Mouse (Mus musculus) embryo, embryonic 9.5 days (tissue): ENCODE measurements around the gene Dctn1.

ENCODE experiments used
- DNase-seq: peaks from one replicate; pipeline ENCODE4 v3.0.0-alpha.2; 2017; ENCODE audit errors: extremely low spot score

Dctn1 gene

DNA sequence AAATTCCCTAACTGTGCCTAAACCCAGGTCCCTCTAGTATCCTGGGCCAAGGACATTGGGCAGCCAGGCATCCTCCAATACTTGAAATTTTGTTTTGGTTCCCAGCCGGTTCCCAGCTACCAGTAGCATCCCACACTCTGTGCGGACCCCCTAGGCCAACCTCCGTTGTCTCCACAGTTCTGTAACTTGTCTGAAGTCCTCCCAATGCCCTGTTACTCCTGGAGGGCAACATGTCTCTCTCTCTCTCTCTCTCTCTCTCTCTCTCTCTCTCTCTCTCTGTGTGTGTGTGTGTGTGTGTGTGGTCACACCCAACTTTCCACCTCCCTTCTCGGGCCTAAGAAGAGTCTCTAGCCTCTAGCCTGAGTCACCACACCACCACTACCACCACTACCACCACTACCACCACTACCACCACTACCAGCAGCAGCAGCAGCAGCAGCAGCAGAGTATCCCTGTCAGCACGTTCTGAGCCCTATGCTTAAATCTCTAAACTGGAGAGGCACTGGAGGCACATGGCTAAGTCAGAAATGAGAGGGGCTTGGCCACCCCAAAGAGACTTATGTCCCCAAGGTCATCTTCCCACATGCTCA is 29.3 kb upstream of the Dctn1 start:
- DNase-seq = no peak

DNA sequence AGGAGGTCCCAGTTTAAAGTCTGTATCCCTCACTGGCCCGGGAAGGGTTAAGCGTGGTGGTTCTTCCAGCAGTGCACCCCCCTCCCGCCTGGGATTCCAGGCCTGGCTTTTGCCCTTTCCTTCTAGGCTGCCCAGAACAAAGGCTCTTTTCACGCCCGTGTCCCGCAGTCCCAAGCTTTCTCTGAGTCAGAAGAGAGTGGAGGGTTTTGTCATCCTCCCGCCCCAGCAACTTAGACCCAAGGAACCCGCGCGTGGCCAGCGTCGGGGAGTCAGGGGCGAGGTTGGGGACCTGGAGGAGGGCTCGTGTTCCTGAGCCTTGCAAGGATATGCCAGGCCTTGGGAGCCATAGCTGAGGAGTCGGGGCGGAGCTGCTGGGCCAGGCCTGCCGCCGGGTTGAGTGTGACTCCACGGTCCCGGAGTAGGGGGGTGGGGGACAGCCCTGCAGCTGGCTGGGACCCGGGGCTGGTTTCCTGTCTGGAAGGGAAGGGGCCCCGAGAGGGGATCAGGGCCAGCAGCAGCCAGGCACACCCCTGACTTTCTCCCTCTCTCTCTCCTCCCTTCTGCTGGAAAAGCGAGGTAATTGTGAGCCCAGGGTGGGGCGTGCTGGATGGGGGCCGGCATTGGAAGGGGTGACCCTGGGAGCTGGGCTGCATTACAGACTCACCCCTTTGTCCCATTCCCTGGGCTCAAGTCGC is 28.7 kb upstream of the Dctn1 start:
- peak; percentile 89 for DNase-seq

DNA sequence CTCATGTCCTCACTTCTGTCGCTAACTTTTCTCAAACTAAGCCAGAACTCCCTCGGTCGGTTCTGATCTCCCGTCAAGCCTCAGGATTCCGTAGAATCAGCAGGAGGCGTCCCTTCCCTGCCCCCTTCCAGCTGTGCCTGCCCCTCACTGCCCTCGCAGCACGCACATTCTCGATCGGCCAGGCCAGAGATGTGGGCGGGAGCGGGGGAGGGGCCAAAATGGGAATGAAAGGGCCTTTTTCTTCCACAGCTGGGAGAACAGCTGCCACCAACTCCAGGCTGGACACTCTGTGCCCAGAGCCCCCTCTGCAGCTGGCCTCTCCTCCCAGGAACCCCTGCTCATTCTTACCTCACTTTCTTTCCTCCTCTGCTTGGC is 28.2 kb upstream of the Dctn1 start:
- peak; percentile 96 for DNase-seq

DNA sequence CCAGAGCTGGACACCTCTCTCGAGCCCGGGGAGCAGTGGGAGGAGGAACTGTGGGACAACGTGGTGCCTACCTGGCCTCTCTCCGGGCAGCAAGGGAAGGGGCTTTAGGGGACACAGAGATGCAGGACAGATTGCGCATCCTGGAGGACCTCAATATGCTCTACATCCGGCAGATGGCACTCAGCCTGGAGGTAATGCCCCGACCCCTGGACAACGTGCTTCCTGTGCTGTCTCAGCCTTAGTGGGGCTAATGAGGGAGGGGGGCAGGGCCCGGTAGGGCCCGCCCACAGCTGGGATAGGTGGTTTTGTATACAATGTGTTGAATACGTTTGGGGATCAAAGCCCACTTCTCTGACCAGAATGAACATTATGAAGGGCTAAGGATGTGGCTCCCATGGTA is 27.7 kb upstream of the Dctn1 start:
- DNase-seq = peak; percentile 78

DNA sequence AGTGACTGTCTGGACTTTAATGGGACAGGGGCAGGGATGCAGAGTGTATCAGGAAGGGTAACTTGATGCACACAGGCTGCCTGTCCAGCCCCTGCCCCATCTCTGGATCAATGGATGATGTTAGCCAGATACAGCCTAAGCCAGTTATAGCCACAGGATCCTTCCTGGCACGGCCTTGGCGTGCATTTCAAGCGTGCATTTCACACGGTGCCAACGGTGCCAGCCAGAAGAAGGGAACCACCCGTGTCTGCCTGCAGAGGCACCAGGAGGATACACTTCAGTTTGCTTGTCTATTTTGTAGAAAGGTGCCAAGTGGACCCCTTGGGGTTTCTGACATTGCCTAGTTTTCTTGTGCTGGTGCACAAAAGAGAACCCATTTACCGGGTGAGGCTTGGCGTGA is 25.7 kb upstream of the Dctn1 start:
- no peak for DNase-seq

DNA sequence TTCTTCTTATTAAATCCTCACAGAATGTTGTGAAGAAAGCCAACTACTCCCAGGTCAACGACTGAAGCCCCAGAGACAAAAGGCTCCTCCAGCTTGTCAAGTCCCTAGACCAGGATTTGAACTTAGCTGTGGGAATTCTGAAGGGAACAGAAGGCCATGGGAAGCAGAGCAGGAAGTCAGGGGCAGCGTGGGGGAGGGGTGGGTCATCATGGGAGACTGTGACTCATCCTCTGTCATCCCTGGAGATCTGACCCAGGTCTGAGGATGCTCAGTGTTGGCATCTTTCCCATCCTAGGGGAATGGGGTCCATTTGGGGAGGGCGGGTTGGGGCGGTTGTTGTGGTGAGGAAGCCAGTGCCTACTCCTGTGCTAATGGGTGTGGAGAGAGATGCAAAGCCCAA is 24.1 kb upstream of the Dctn1 start:
- DNase-seq = no peak

DNA sequence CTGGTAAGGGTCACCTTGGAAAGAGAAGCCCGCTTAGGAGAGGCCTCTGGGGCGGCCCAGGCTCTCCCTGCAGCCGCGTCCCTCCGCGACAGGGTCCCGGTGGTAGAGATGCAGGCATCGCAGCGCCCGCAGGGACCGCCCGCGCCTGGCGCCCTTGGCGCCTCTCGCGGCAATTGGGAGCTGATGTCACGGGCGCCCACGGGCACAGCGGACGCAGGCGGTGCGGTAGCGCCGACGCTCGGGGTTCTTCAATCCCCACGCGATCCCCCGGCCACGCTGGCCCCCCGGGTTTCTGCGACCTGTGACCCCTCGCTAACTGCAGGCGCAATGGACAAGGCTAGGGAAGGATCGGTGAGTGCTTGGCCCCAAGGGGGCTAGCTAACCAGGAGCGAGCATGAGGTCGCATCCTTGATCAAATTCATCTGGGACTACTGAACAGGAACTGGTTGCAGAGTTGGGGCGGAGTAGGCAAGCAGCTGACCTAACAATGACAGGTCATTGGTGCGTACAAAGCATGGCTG is 23.4 kb upstream of the Dctn1 start:
- DNase-seq = peak; percentile 41

DNA sequence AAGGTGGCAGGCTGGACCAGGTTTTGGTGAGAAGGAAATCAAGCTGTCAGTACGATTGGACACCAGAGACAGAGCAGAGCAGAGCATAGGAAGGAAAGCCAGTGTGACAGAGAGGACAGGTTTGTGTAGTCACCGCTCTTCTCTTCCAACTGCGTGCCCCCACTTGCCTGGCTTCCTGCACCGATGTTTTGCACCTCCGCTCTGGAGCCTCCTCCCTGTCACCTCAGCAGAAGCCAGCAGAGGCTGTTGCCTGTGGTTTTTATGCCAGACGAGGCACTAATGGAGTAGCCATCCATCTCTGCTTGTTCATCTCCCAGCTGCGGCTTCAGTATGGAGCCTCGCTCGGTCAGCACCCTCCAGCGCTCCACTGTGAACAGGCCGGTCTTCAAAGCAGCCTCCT is 22.8 kb upstream of the Dctn1 start:
- DNase-seq = no peak

DNA sequence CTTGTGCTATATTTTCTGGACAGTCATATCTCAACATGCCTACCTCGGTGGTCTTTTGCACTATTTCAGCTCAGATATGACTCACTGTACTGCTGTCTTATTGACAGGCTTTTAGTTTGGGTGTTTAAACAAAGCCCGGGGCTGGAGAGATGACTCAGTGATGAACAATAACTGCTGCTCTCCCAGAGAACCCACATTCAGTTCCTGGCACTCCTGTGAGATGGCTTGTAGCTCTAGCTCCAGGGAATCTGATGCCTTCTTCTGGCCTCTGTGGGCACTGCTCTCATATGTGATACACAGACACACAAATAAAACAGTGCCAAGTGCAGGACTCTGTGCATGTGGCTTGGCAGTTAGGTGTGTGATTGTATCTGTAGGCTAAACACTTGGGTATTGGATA is 20.5 kb upstream of the Dctn1 start:
- DNase-seq = no peak

DNA sequence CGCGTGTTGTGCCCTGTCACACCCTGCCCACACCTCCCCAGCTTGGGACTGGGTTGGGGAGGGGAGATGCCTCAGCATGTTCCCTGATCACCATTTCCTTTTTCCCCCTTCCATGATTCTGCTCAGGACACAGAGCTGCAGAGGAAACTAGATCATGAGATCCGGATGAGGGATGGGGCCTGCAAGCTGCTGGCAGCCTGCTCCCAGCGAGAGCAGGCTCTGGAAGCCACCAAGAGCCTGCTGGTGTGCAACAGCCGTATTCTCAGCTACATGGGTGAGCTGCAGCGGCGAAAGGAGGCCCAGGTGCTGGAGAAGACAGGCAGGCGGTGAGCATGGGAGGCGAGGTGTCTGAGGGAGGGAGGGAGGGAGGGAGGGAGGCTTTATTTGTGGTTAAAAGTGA is 19.9 kb upstream of the Dctn1 start:
- DNase-seq = no peak

DNA sequence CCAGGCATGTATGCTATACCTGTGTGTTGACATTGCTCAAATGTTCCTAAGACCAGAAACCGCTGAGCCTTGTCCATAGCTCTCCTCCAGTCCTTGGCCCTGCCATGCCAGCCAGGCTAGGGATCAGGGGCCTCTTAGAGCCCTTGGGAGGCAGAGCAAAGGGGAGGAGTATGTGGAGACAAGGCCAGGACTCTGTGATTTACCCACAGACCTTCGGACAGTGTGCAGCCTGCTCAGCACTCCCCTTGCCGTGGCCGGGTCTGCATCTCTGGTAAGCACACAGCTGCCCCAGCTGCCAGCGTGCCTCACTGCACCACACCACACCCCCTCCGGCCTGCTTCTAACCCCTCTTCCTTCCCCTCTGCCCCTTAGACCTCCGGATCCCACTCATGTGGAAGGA is 18.4 kb upstream of the Dctn1 start:
- no peak for DNase-seq

DNA sequence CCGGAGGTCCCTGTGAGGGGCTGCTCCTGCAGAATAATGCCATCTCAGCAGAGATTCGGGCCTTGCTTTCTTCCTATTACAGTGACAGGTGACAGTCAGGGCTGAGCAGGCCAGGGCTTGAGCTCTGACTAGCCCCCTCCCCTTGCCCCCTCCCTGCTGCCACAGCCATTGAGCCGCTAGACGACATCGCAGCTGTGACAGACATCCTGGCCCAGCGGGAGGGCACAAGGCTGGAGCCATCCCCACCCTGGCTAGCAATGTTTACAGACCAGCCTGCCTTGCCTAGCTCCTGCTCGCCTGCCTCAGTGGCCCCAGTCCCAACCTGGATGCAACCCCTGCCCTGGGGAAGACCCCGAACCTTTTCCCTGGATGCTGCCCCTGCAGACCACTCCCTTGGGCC is 14.0 kb upstream of the Dctn1 start:
- no peak for DNase-seq

DNA sequence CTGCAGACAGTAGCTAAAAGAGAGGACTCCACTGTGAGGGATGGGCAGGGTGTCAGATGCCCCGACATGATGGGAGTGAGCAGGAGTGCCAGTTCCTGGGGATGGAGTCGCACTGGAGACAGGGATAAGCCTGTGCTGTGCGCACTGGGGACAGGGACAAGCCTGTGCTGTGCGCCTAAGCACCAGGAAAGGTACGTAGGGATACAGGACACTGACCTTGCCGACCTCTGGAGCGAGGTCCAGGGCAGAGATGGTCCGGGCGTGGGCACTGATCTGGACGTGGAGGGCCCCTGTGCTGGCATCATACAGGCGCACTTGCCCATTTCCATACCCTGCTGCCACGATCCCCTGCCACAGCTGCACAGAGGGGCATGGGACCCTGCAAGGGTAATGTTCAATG is 12.7 kb upstream of the Dctn1 start:
- no peak for DNase-seq

DNA sequence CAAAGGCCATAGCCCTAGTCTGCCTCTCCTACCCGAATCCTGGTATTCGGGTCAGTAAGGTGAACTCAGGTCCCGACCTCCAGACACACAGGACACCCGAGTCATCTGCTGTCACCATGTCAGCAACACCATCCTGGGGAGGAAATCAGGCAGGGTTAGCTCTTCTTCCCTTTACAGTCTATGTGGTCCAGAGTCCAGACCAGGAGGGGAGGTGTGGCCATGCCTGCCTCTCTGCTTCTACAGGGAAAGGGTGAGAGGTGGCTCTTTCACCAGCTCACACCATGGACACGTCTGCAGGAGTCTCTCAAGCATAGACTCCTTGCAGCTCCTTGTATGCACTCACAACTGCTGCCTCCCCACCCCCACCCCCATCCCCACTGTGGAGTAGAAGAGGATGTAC is 12.2 kb upstream of the Dctn1 start:
- no peak for DNase-seq

DNA sequence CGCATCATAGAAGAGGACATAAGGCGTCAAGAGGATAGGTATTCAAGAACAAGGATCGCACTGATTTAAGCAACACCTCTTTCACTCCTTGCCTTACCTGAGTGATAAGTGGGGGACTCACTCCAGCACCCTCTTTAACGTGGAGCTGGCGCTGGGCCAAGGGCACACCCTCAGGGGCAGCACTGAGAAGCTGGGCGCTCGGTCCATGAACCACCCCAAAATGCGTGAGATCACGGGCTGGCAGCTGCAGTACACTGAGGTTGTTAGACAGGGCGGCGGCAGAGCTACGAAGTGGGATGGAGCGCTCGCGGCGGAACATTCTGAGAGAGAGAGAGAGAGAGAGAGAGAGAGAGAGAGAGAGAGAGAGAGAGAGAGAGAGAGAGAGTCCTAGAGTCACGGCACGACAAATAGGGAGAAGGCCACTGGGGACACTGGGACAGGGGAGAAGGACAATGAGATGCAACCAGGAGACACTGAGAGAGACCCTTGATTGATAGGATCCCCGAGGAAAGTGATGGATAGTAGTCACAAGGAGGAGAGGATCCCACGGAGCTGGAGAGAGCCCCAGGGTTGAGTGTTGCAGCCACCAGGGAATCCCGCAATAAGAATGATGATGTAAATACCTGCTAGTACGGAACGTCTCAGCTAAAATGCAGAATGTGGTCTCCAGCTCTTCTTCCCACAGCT is 10.0 kb upstream of the Dctn1 start:
- no peak for DNase-seq

DNA sequence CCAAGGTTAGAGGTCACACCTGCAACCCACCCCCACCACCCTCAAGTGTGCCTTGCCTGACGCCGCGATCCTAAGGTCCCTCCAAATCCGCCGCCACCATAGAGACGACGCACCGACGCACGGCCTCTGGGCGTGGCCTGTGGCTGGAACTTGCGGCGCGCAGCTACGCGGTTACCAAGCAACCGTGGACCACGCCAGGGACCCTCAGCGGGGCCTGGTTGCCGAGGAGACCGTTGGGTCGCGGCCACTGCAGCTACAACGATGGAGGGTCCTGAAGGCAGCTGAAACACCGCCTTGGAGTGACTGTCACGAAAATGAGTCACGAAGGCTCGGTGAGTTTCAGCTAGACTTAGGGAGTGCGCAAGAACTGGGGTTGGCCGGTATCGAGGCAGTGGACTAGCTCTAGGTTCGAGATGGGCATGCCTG is 9.4 kb upstream of the Dctn1 start, which contains the start of the genes Wdr54 and 1700003E16Rik:
Gene Wdr54 (minus strand): TSS at position 139 of the 426 bp plus-strand sequence.
Gene 1700003E16Rik (plus strand): TSS at position 146 of the 426 bp plus-strand sequence.
- DNase-seq = peak; percentile 84

DNA sequence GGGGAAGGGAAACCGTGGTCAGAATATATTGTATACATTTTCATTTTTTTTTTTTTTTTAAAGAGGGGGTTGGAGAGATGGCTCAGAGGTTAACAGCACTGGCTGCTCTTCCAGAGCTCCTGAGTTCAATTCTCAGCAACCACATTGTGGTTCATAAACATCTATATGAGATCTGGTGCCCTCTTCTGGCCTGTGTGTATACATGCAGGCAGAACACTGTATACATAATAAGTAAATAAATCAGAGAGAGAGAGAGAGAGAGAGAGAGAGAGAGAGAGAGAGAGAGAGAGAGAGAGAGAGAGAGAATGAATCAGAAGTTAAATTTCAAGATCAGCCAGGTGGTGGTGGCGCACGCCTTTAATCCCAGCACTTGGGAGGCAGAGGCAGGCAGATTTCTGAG is 6.3 kb upstream of the Dctn1 start:
- peak; percentile 39 for DNase-seq

DNA sequence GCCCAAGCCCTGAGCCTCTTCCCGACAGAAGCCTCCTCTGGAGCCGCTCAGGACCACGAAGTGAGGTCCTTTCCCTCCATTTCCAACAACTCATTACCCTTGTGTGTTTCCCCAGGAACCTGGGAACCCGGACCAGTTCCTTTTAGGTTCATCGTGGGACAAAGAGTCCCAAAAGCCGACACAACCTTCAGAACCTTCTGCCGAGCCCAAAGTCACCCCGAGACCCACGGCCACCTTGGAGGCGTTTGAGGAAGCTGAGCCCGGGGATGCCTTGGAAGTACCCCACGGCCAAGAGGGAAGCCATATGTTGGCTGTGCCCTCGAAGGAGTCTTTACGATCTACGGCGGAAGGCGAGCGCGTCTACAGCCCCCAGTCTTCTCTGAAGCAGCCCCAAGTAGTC is 4.3 kb upstream of the Dctn1 start:
- peak; percentile 18 for DNase-seq

DNA sequence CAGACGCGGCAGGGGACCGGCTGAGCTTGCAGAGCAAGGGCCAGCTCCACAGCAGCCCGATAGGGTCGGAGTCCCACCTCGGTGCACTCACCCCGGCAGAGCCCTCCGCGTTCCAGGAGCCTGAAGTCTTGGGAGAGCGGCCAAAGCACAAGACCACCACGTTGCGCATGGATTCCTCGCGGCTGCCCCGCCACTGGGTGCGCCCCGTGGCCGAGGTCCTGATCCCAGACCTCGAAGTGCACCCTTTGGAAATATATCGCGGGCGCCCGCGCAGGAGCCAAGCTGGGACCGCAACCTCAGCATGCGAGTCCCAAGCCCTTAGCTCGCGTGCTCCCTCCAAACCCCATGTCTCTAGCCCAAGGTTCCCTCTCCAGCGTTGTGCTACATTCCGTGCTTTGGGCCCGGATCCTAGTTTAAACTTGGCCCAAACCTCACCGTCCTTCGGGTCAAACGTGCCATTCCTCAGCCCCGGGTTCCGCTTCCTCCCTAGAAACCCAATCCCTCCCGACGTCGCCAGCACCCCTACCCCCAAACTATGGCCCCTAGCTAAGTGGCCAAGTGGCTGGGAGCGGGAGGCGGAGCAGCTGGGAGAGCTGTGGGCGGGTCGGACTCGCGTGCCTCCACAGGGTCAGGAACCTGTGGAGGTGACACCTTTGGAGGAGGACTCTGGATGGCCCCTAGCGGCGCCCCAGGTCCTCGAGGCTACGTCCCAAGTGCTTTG is 3.6 kb upstream of the Dctn1 start:
- peak; percentile 41 for DNase-seq

DNA sequence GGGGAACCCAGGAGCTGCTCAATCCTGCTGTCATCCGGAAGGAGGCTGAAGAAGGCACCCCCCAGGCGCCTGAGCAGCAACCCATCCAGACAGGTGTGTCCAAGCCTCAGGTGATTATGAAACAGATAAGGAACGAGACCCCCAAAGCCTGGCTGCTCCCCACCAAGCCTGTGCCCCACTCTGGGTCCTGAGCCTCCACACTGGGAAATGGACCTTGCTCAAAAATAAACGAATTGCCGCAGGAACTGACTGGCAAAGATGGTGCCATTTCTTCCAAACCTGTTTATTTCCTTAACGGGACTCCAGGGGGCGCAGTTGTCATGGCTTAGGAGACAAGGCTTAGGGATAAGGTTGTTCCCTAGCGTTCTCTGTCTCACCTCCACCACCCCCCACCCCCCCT is 3.0 kb upstream of the Dctn1 start:
- DNase-seq = peak; percentile 71

DNA sequence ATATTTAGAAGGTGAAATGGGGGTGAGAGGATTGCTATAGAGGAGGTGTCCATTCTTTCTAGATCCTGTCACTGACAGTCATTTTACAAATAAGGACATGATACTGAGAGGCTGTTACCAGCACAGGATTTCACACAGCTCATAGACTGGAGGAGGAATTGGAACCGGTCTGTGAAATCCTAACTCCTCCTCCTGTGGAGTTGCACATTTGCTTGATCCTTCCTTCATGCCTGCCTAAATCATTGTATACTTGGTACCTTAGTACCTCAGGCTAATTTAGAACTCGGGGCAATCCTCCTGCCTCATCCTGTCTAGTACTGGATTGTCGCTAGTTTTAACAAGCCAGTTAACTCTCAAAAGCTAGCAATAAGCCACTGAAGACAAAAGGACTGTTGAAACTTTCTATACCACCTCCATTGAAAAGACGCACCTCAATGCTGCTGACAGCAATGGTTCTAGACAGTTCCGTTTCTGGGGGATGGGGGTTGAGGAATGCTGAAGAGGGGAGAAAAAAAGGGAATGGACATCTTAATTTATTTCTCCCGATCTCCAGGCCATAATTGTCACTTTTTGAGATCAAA is 604 bp upstream of the Dctn1 start:
- DNase-seq = no peak

DNA sequence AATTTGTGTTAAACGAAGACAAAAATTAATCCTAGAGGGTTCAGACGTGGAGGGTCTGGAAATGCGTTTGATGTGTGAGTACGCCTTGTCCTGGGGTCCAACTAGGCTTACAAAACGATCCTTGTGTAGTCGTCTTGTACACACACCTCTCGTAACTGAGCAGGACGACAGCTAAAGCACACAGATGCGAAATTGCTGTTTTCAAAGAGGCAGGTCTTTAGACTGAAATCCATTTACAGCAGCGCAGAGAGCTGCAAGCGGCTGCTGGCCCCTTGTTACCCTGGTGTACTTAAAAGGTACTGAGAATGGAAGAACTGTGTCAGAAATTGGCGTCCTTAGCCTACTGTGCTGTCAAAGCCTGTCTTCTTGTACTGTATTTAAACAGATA is 517 bp downstream of the Dctn1 start:
- DNase-seq = no peak
